Mouse (Mus musculus) liver, embryonic 14.5 days (tissue): Measurements from ENCODE around the gene Tmem266.

Experiments used
- CTCF ChIP-seq: IDR thresholded peaks from 2 replicates; pipeline ENCODE4 v1.5.1; 2016; ENCODE audit warnings: antibody characterized with exemption, low read depth, control low read depth
- EP300 ChIP-seq: IDR thresholded peaks from 2 replicates; pipeline ENCODE4 v1.6.1; 2016; ENCODE audit warnings: antibody characterized with exemption, low read depth

- TF ChIP-seq CTCF: no peak
- TF ChIP-seq EP300: no peak
Observed at GRCm38 (mm10) chr9:55476084-55476483, 149.4 kb downstream of the Tmem266 start.
